Mouse (Mus musculus): ENCODE data around the gene Endov.

Gene Endov

DNA sequence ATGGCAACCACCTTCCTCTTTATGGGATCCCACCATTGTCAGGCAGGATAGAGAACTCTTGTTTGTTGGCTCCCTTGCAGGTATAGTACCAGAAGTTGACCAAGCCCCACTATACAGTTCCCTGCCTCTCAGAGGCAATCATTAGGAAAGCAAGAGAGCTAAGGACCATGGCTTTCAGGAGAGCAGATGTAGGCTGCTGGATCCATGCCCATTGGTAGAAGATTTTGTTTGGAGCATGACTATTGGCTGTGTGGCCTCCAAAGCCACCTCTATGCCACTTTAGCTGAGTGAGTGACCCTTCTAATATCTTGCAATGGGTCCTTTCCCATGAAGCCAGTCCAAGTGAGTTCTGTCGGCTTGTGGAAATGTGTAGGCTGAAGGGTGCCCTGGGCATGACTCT is 28.2 kb downstream of the Endov start:
- no peak for DNase-seq

DNA sequence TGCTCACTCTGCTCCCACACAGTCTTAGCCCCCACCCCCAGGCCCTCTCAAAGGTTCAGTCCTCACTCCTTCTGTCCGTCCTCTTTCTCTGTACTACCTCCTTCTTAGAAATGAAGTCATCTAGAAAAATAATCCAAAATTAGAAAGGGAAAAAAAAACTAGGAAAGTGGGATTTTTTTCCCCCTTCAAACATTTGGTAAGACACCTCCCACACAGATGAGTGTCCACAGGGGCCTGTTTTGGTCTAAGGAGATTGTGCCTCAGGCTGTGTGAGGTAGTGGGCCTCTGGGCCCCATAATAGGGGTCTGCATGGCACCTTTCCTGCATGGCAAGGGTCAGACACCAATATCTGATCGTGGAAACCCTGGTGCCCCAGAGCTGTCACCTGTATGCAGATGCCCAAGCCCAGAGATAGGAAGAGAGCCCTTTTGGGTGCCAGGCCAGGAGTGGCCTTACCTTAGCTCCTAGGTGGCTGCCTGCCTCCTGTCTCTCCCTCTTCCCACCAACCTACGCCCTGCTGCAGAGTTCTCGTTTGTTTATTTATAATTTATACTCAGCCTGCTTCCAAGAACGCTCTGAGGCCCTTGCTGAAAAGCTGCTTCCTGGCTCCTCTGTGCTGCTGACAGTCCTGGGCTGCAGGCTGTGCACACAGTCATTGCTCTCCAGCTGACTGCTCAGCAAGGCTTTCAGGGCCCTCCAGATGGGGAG is 29.0 kb downstream of the Endov start:
- no peak for DNase-seq

DNA sequence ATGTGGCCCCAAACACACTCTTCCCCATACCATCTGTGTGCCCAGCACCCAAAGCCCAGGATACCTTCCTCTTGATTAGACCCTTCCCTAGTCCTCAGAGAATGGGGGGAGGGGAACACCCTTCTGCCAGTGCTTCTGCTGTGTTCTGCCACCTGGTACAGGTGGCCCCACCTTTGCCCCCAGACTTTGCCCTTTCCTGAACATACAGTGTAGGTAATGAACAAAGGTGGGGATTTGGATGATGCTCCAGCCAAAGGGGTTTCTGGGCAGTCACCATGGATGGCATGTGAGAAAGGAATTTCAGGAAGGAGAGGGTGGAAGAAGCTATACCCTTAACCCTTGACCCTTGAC is 29.5 kb downstream of the Endov start:
- no peak for DNase-seq

DNA sequence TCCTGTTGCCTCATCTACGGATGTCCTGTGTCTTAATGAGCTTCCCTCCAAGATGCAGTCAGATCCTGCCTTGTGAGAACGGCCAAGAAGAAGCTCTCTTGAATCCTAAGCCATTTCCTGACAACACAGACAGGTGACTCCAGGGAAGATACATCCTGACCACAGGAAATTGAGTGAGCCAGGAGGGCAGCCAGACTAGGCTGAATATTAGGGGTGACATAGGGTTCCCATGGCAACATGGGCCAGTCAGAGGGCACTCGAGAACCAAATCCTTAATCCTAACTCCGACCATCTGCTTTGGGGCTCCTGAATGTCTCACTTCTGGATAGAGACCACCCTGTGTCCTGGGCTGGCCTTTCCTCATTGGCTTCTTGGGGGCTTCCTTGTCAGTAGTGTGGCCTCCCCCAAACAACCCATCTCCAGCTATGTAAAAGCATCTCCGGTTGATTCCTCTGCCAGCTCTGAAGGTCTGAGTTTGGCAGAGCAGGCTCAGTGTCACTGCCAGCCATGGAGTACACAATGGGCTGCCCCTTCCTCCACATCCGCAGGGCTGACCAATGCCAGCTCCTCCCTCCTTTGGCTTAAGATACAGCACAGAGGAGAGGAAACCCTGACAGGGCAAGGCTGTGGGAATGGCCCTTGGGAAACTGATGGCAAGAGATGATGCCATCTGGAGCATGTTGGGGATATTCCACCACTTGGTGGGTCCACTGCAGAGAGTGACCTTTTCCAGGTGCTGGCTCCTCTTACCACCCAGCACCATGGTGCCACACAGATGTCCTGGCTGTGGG is 31.0 kb downstream of the Endov start:
- no peak for DNase-seq

DNA sequence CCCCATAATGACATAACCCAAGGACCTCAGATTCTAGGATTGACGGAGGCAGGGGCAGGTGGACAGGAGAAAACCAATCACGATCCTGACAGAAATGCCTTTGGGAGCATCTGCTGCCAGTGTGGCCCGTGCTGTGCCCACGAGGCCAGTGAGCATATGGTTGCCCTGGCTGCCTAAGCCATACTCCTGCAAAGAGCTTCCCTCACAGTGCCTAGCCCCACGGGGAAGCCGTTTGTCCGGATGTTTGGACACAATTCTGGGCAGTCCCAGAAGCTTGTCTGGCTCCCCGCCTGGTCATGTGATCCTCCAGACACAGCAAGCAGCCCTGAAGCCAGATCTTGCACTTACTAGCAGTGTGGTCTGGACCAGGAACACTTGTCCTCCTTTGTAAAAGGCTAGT is 31.6 kb downstream of the Endov start:
- no peak for DNase-seq

DNA sequence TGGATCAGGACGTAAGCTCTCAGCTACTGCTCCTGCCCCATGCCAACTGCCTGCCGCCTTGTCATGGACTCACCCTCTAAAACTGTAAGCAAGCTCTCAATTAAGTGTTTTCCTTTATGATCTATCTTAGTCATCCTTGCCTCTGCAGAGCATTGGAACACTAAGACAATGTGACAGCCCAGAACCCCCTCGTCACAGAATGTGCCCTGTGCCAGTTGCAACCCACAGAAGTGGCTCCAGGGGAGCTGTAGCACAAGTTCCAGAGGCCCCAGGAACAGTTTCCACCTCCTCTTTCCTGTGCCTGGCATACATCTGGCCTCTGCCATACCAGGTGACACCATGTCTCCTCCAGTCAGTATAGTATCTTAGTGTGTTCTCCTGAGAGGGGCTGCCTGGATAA is 32.2 kb downstream of the Endov start:
- DNase-seq, result no peak

DNA sequence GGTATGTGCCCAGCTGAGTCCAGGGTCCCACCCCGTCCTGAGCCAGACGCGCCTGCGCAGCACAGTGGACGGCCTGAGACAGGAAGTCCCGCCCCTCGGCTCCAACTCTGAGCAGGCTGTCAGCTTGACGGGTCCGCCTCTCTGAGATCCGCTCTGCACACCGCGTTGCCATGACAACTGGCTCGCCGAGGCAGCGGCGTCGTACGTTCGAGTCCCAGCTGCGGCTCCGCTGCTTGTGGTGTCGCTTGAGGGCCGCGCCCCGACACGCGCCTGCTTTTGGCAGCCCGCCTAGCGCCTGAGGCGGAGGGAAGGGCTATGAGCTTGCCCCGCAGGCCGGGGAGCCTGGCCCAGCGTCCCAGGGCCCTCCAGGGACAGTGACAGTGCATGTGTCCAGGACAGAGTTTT is 33.4 kb downstream of the Endov start:
- peak; percentile 91 for DNase-seq

DNA sequence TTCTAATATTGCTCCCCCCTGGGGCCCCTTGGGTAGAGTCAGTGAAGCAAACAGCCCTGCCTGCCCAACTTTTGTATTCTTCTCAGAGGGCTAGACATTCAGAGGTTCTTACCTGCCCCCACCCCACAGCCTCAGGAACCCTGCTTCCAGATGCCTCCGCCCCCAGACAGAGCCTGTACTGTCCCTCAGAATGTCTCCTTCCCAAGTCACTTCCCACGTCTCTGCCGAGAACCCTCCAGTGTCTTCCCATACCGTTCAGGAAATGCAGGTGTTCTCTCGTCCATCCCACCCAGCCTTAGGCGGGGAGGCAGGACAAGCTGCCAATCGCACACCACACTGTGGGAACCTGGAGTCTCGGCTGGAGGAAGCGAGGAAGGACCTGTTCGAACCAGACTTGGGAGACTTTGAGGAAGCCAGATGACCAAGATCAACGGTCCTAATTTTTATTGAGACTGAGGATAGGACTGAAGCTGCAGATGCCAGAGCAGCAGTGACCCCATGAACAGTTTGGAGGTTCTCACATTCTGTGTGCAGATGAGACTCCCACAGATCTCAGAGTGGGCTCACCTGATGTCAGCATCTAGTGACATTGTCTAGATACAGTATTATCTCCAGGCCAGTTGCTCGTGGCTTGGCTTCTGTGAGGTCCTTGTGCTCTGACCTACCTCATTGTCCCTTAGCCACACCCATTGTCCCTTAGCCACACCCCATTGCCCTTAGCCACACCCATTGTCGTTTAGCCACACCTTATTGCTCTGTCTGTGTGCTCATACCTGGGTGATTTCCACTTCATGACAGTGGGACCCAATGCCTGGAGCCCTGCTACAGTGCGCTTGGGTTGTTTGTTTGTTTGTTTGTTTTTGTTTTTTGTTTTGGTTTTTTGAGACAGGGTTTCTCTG is 35.2 kb downstream of the Endov start:
- no peak for DNase-seq

DNA sequence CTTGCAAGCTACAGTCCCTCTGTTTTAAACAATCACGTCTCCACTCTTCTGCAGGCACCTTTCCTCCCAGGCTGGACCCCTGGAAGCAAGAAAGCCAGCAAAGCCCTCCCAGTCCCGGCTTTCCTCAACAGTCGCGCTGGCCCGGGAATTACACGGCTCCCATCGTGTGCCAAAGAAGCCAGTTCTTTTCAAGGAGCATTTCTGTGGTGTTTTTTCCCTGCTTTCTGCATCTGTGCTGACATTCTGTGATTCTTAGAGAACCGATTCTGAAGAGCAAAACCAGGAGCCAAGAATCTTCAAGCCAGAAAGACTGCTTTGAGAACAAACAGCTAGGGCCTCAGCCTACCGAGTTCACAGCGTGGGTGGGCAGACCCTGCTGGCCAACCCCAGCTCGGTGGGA is 37.8 kb downstream of the Endov start:
- no peak for DNase-seq

DNA sequence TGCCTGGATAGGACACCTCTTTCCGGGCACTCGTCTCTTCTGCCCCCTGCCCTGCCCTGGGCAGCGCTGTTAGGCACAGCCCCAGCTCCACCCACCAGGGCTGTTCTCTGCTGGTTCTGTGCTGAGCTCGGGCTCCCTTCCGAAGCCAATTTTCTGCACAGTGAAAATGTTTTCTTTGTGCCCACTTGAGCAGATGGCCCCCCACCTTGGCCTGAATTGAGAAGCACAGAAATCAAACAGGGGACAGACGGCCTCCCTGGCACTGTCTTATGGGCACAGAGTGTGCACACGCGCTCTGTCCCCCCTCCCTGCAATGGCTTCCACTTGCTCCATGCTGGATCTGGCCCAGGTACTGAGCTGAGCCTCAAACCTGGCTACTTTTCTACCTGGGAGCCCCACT is 41.3 kb downstream of the Endov start:
- DNase-seq, result no peak

DNA sequence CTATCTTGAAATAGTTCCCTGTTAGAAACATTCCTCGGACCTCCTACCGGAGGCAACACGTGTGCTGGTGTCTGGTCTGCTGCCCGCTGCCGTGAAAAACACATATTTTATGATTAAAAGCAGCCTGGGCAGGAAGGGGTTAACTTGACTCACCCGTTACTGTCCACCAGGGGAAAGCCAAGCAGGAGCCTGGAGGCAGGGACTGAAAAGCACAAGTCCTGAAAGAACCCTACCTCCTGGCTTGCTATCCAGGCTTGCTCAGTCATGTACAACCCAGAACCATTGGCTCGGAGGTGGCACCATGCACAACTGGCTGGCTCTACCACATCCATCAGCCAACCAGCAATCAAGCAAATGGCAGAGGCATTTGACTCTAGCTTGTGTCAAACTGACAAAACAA is 42.6 kb downstream of the Endov start:
- no peak for DNase-seq

DNA sequence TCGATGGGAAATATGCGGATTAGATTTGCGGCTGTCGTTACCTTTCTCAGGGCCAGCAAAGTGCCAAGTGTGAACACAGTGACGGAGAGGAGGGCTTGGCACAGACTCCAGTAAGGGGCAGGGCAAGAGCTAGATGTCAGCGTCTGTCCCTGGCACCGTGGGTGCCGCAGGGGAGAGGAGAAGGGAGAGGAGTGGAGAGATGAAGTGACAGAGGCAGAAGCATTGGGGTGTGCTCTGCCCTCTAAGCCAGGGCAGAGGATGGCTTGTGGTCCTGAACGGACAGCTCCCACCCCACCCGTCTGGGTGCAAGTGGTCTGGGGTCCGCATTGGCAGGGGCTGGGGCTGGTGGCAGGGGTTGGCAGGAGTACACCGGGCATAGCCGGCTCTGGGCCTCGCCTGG is 48.8 kb downstream of the Endov start:
- DNase-seq, result no peak

DNA sequence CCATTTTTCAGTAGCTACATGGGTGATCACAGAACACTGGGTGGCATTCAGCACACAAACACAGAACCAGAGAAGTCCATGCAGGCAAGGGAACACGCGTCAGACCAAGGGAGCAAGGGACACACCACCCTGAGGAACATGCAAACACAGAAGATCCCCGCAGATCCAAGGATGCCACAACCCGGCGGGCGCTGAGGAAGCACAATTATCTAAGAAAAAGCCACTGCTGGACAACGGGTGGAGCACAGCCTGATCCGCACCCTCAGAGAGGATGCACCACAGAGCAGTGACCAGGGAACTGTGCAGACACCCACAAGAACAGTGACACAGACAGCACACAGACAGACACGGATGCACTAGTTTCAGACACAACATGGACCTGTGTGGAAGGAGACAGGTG is 49.4 kb downstream of the Endov start:
- DNase-seq, result no peak

DNA sequence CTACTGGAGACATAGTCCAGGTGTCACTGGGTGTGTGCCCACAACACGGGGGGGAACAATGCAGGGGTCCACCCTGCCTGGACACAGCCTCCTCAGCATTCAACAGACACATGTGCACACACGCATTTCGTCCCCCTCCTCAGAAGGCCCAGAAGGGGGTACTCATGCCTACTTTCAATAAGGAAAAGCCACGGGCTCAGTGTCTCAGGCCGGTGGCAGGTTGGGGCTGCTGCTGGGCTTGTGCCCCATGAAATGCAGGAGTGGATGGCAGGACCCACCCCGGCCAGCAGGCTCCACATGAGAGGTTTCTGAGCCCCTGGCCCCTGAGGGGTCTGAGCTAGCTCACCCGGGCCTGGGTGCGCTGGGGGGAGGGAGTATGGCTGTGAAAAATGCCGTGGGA is 49.9 kb downstream of the Endov start:
- DNase-seq, result no peak

DNA sequence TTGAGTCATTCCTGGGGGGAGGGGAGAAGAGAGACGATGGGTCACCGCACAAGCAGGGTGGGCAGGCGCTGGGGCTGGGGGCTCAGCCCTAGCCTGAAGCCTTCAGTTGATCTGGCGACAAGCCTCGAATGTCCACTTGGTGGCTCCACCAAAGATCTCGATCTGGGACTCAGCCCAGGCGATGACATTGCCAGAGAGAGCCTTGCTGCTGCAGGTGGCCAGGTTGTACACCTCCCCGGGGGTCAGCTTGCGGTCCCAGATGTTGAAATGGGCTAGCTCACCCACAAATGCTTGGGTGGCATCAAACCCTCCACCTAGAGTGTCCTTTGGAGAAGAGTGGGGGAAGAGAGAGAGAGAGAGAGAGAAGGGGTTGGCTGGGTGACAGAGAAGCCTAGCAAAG is 51.2 kb downstream of the Endov start:
- no peak for DNase-seq

DNA sequence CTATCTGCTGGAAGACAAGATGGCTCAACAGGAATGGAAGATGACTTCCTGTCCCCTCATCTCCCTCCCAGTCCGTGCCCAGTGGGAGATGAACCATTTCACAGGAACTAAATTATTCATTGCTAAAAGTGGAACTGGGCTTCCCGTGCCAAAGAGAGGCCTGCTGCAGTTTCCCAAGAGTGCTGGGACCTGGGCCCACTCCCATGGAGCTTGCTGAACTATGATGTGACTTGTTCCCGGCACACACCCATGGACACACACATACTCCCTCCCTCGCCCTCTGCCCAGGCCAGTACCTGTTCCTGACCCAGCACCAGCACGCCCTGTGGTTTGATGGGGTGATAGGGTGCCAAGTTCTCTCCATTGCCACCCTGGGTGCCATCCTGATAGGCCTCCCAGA is 51.7 kb downstream of the Endov start:
- no peak for DNase-seq

DNA sequence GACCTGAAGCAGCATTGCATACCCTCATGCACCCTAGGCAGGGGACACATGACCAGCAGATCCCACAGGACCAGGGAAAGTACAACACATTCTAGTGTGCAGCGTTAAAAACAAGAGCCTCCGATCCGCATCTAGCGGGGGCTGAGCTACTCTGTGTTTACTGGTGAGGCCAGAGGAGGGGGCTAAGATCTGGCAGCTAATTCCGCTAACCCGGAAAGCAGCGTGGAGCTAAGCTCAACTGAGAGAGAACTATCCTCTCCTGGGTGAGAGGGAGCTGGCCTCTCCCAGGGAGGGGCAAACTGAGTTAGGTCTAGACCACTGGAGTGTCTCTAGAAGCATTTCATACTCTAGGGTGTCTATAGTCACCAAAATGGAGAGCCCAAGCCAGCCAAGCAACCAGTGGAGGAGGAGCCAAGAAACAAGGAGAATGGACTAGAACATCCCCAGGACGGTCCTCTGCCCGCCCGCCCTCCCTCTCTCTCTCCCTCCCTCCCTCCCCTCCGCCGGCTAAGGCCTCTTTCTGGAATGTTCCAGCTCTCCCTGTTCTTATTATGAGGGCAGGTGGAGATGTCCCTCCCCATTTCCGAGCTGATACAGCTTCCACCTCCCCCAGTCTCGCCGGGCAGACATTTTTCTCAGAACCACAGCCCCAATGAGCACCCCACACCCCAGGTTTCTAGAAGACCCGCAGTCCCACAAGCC is 52.8 kb downstream of the Endov start:
- DNase-seq, result no peak

DNA sequence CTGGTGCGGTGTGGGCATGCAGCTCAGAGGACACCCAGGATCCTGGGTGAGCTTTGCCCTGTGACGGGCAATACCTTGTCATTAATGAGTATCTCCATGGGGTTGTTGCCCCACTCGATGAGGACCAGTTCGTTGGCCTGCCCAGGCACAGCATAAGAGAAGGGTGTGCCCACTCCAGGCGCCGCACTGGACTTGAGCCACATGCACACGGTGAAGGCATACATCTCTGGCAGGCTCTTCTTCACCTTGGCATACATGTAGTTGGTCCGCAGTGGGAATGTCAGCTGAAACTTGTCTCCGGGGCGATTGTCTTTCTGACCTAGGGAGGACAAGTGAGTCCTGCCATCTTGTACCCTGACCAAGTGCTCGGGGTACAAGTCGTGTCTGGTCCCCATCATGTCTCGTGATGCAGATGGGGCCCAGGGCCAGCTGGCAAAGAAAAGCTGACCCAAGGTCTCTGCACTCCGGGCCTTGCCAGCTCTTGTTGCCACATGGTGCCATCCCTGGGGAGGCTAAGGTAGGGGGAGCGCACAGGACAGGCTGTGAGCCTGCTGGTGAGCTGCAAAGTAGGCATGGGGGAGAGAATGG is 53.5 kb downstream of the Endov start:
- DNase-seq, result no peak

DNA sequence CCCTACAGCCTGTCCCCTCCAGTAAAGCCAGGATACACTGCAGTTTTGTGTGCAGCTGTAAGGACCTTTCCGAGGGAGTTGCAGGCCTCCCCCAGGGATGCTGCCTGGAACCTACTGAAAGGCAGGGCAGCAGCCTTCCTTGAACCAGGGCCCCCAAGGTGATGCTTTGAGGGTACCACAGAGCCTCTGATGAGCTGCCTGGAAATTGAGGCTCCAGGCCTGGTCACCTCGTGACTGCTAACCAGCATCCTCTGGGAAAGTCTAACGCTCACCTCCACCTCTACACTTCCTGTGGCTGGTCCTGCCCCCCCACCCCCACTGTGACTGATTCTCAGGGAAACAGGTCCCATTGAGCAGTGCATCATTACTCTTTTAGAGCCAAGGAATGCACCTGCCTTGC is 54.1 kb downstream of the Endov start:
- no peak for DNase-seq

DNA sequence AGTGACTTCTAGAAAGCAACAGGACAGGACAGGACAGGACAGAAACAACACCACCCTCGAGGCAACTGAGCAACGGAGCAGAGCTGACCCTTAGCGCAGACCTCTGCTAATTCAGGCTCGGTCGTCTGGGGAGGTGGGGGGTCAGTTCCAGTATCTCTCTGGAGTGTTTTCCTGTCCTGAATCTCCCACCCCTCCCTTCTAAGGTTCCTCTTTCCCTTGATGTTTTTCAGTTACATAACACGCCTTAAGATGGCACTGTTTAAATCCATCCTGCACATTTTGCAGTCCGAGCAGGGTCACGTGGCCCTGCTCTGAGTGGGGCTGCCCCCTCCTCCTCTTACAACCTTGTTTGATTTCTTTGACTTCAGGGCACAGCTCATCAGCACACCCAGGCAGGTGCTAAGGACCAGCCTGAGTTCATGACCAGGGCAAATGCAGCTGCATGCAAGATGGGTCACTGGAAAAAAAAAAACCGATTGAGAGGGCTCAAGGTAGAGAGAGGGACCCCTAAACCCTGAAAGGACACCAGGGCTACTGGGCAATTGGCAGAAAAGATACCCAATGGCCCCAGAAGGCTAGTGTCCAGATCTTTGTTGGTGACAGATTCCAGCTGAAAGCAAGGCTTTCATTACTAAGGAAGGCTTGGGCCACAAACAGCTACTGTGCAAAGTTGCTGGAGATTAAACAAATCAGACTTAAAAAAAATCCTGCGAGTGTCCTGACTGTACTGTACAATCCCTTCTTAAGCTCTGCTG is 54.8 kb downstream of the Endov start:
- no peak for DNase-seq

DNA sequence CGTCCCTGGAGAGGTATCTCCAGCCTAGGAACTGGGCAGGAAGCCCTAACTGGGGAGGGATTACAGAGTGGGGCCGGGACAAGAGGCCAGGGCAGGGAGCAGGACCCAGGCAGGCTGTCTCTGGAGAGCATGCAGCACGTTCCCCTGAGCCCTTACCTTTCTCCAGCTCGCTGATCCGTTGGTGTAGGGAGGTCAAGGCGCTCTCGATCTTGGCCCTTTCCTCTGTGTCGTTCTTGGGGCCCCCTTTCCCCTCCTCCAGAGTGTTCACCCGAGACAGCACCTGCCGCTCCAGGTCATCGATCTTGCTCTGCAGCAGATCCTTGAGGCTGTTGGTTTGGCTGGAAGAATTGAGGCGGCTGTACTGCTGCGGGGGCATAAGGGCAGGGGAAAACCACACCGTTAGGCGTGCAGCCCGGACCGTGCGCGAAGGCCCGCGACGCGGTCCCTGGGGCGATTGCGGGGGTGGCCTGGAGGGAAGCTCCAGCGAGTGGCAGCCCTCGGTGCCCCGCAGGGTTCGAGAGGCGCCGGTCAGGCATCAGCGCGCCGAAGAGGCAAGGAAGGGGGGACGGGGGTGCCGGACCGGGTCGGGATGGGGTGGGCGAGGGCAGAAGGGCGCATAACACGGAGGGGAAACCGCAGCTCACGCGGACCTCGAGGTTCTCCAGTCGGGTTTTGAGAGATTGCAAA is 55.5 kb downstream of the Endov start:
- no peak for DNase-seq
